ENCODE assay signal across 18 mouse cellular contexts in the genomic region with DNA sequence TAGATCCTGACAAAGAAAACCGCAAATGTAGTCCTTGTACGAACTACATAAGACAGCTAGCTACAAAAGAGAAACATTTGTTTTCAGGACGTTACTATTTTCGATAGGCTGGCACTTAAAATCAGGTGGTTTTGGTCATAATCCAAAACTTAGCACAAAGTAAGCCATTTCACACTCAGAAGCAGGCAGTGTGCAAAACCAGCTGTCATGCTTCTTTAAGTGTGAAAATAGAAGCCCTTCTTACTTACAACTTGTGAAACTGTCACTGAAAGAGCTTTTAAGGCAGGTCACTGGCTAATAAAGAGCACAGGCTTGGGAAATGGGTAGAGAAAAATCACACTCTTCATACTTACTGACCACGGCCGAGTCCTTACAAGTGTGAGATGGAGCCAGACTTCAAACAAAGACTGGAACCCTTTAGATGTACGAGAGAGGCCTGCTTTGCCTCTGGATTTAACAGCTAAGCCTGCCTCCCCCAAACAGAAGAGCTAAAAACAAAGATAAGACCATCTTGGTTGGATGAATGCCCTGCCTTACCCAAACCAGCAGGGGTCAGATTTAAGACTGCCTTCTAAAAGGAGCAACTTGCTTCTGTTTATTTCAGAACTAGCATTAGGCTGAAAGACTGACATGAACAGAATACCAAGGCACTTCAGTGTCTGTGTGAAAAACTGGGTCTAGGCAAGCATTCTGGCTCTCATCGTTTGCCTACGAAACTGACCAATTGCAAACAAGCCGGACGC. TPM values are rescaled to one million over a fixed set of nuclear protein-coding genes. Genes with fewer than 3 reads are reported as not detected.
DNase-seq lines count a peak whose midpoint lies in the region; ATAC-seq and TF ChIP-seq lines count a peak whose summit lies in the region.
"Had no signal": no experiment of that assay in that cellular context is flagged by ENCODE, and none has a peak within 500 bp of the region (broad histone marks: within the 10 kb centered on the region; RNA-seq: fewer than 3 reads in every experiment).

No protein-coding gene starts in this region.

- H3K4me3 ChIP-seq in heart, postnatal 0 days (ENCODE audit: low read depth, low read length) = no peak overlapping the region
- H3K4me3 ChIP-seq in midbrain, embryonic 10.5 days = no peak overlapping the region
- no peak overlapping the region for H3K4me3 ChIP-seq in midbrain, embryonic 16.5 days (ENCODE audit: low read depth, low read length)
- H3K4me3 ChIP-seq in forebrain, embryonic 14.5 days (ENCODE audit: low read depth, low read length) = no peak overlapping the region
- no peak overlapping the region for H3K4me3 ChIP-seq in stomach, postnatal 0 days (ENCODE audit: low read depth, low read length)
- H3K4me3 ChIP-seq: hindbrain, embryonic 15.5 days; left cerebral cortex, adult 2 months; limb, embryonic 15.5 days; myocyte; stomach, embryonic 15.5 days had no signal

- 0 out of 2 replicates have a peak, but pooled peaks cover 7% of the 10 kb centered on the region for H3K27me3 ChIP-seq in heart, postnatal 0 days (ENCODE audit: control insufficient read depth, insufficient read depth, low read length)
- H3K27me3 ChIP-seq in midbrain, embryonic 10.5 days (ENCODE audit: low read depth, poor library complexity, severe bottlenecking) = no peaks in the 10 kb centered on the region
- H3K27me3 ChIP-seq in midbrain, embryonic 16.5 days (ENCODE audit: control insufficient read depth, insufficient read depth, low read depth, low read length) = no peaks in the 10 kb centered on the region
- H3K27me3 ChIP-seq in forebrain, embryonic 14.5 days (replicated peaks; ENCODE audit: control insufficient read depth, insufficient read depth, low read length) = no peaks in the 10 kb centered on the region
- H3K27me3 ChIP-seq in stomach, postnatal 0 days (ENCODE audit: control insufficient read depth, insufficient read depth, low read length) = no peaks in the 10 kb centered on the region
- H3K27me3 ChIP-seq: hindbrain, embryonic 15.5 days; limb, embryonic 15.5 days; stomach, embryonic 15.5 days had no signal

- ATAC-seq in heart, postnatal 0 days (ENCODE audit: insufficient read depth, low read depth) = no peak
- ATAC-seq in midbrain, embryonic 16.5 days = no peak
- peak; percentile 48; the same call in 1 of the 2 replicates for ATAC-seq in forebrain, embryonic 14.5 days
- no peak for ATAC-seq in stomach, postnatal 0 days (ENCODE audit: low FRiP score, low TSS enrichment)
- ATAC-seq: CD4-positive, CD25-positive, alpha-beta regulatory T cell, adult 4 months had no signal

- DNase-seq in heart, postnatal 0 days (ENCODE audit: low spot score) = peak; percentile 19
- no peak for DNase-seq in heart, adult 9 months (ENCODE audit: low spot score in 2 of 2)
- peak; percentile 28 for DNase-seq in midbrain, embryonic 10.5 days (ENCODE audit: low spot score)
- DNase-seq in forebrain, embryonic 14.5 days (ENCODE audit: low spot score) = peak; percentile 59
- no peak for DNase-seq in stomach, postnatal 0 days (ENCODE audit: low spot score)
- DNase-seq in left cerebral cortex, adult 9 months (ENCODE audit: low spot score in 2 of 2) = no peak
- DNase-seq: cerebellum, postnatal 10 days; kidney, postnatal 10 days; lung, postnatal 36 days; right cerebral cortex, postnatal 4 days; thymus, postnatal 4 days had no signal

- TF ChIP-seq CTCF in heart, postnatal 0 days (IDR thresholded peaks at IDR 0.05; ENCODE audit: low read depth) = peak; percentile 27; the same call in 1 of the 2 replicates
- peak; percentile 41 for TF ChIP-seq CTCF in stomach, postnatal 0 days (IDR thresholded peaks at IDR 0.05; ENCODE audit: low read depth)

- no peak overlapping the region for H3K4me2 ChIP-seq in heart, postnatal 0 days (ENCODE audit: low read depth, low read length)
- H3K4me2 ChIP-seq in midbrain, embryonic 16.5 days (ENCODE audit: low read length) = no peak overlapping the region
- no peak overlapping the region for H3K4me2 ChIP-seq in forebrain, embryonic 14.5 days (ENCODE audit: low read length)
- H3K4me2 ChIP-seq in stomach, postnatal 0 days (replicated peaks; ENCODE audit: low read depth) = no peak overlapping the region
- H3K4me2 ChIP-seq: hindbrain, embryonic 15.5 days; limb, embryonic 15.5 days; stomach, embryonic 15.5 days had no signal

- no peaks in the 10 kb centered on the region for H3K9me3 ChIP-seq in heart, postnatal 0 days (replicated peaks; ENCODE audit: control insufficient read depth, low read length)
- H3K9me3 ChIP-seq in midbrain, embryonic 10.5 days (replicated peaks) = no peaks in the 10 kb centered on the region
- no peaks in the 10 kb centered on the region for H3K9me3 ChIP-seq in midbrain, embryonic 16.5 days (replicated peaks; ENCODE audit: control insufficient read depth, low read length, poor library complexity, severe bottlenecking)
- H3K9me3 ChIP-seq in forebrain, embryonic 14.5 days (replicated peaks; ENCODE audit: control insufficient read depth, low read length) = no peaks in the 10 kb centered on the region
- no peaks in the 10 kb centered on the region for H3K9me3 ChIP-seq in stomach, postnatal 0 days (ENCODE audit: control insufficient read depth, low read length)
- H3K9me3 ChIP-seq: hindbrain, embryonic 15.5 days; limb, embryonic 15.5 days; stomach, embryonic 15.5 days had no signal

- WGBS in heart, postnatal 0 days = 61% methylated on average over 11 of the region's 11 CpGs
- 54% methylated on average over 11 of the region's 11 CpGs for WGBS in midbrain, embryonic 10.5 days
- WGBS in midbrain, embryonic 16.5 days = 42% methylated on average over 11 of the region's 11 CpGs
- 36% methylated on average over 11 of the region's 11 CpGs for WGBS in forebrain, embryonic 14.5 days
- WGBS in stomach, postnatal 0 days = 66% methylated on average over 11 of the region's 11 CpGs

- no peak for TF ChIP-seq EP300 in heart, postnatal 0 days (IDR thresholded peaks at IDR 0.05; ENCODE audit: low read depth)
- no peak for TF ChIP-seq EP300 in stomach, postnatal 0 days (optimal IDR thresholded peaks at IDR 0.05)

- no peak overlapping the region for H3K9ac ChIP-seq in heart, postnatal 0 days (replicated peaks; ENCODE audit: low read depth, low read length)
- no peak overlapping the region for H3K9ac ChIP-seq in midbrain, embryonic 16.5 days (ENCODE audit: low read depth, low read length)
- H3K9ac ChIP-seq in forebrain, embryonic 14.5 days (ENCODE audit: low read length) = no peak overlapping the region
- no peak overlapping the region for H3K9ac ChIP-seq in stomach, postnatal 0 days (ENCODE audit: low read length)
- H3K9ac ChIP-seq: hindbrain, embryonic 15.5 days; limb, embryonic 15.5 days; stomach, embryonic 15.5 days had no signal

- H3K27ac ChIP-seq in heart, postnatal 0 days (ENCODE audit: low read depth) = no peak overlapping the region
- H3K27ac ChIP-seq in midbrain, embryonic 10.5 days (replicated peaks) = peak overlapping the region; percentile 78
- H3K27ac ChIP-seq in midbrain, embryonic 16.5 days (ENCODE audit: low read length) = no peak overlapping the region
- 0 out of 2 replicates have a peak overlapping the region, but pooled peaks have one; percentile 10 for H3K27ac ChIP-seq in forebrain, embryonic 14.5 days (ENCODE audit: low read depth, low read length)
- no peak overlapping the region for H3K27ac ChIP-seq in stomach, postnatal 0 days (replicated peaks)
- H3K27ac ChIP-seq: hindbrain, embryonic 15.5 days; left cerebral cortex, adult 2 months; limb, embryonic 15.5 days; stomach, embryonic 15.5 days had no signal

- H3K36me3 ChIP-seq in heart, postnatal 0 days (replicated peaks; ENCODE audit: control insufficient read depth, insufficient read depth, low read length) = no peaks in the 10 kb centered on the region
- H3K36me3 ChIP-seq in midbrain, embryonic 10.5 days = no peaks in the 10 kb centered on the region
- H3K36me3 ChIP-seq in midbrain, embryonic 16.5 days (ENCODE audit: control insufficient read depth, insufficient read depth, low read length) = no peaks in the 10 kb centered on the region
- no peaks in the 10 kb centered on the region for H3K36me3 ChIP-seq in forebrain, embryonic 14.5 days (ENCODE audit: control insufficient read depth, insufficient read depth, low read length)
- H3K36me3 ChIP-seq in stomach, postnatal 0 days (ENCODE audit: control insufficient read depth, insufficient read depth, low read length) = no peaks in the 10 kb centered on the region
- H3K36me3 ChIP-seq: hindbrain, embryonic 15.5 days; limb, embryonic 15.5 days; stomach, embryonic 15.5 days had no signal

- peaks cover 8% of the 10 kb centered on the region; the same call in 1 of the 2 replicates for H3K4me1 ChIP-seq in heart, postnatal 0 days (ENCODE audit: control insufficient read depth, insufficient read depth)
- peaks cover 24% of the 10 kb centered on the region for H3K4me1 ChIP-seq in midbrain, embryonic 10.5 days
- no peaks in the 10 kb centered on the region; the same call in 1 of the 2 replicates for H3K4me1 ChIP-seq in midbrain, embryonic 16.5 days (ENCODE audit: control insufficient read depth, insufficient read depth, low read length)
- H3K4me1 ChIP-seq in forebrain, embryonic 14.5 days (ENCODE audit: control insufficient read depth, insufficient read depth, low read length) = peaks cover 5% of the 10 kb centered on the region; the same call in 1 of the 2 replicates
- no peaks in the 10 kb centered on the region for H3K4me1 ChIP-seq in stomach, postnatal 0 days (replicated peaks; ENCODE audit: control insufficient read depth, insufficient read depth)
- H3K4me1 ChIP-seq: hindbrain, embryonic 15.5 days had no signal

RNA-seq across cellular contexts. Expression of a gene that starts 44.0 kb away (rescaled TPM):
- total RNA-seq in heart, postnatal 0 days (2014; rRNA removed; ENCODE audit: low replicate concordance) = 14.3 and 15.7 TPM in 2 replicates
- polyA plus RNA-seq in heart, postnatal 0 days (2015; fragmentation: Nextera tagmentation; extraction: Ambion mirVana) = 2.3 TPM in 2 replicates
- 17.5 and 18.9 TPM in 2 replicates for polyA plus RNA-seq in midbrain, embryonic 10.5 days (2016; fragmentation: Nextera tagmentation; extraction: Ambion mirVana)
- 3.6 and 3.9 TPM in 2 replicates for polyA plus RNA-seq in midbrain, embryonic 16.5 days (2015; fragmentation: Nextera tagmentation; extraction: Ambion mirVana)
- 4.8 and 5.6 TPM in 2 replicates for polyA plus RNA-seq in forebrain, embryonic 14.5 days (2014; fragmentation: Nextera tagmentation; extraction: Ambion mirVana)
- polyA plus RNA-seq in stomach, postnatal 0 days (2015; fragmentation: Nextera tagmentation; extraction: Ambion mirVana) = 7.6 and 7.8 TPM in 2 replicates

Comparison
In these comparisons a context has a peak if more than half of its experiments do, and no peak if none do; other contexts are left out.
1. DNase-seq: peak in heart, postnatal 0 days (single experiment), midbrain, embryonic 10.5 days (single experiment) and forebrain, embryonic 14.5 days (single experiment); none in heart, adult 9 months (0 of 2), stomach, postnatal 0 days (single experiment) and left cerebral cortex, adult 9 months (0 of 2).
2. H3K27ac ChIP-seq: peak in midbrain, embryonic 10.5 days (single experiment) and forebrain, embryonic 14.5 days (single experiment); none in heart, postnatal 0 days (single experiment), midbrain, embryonic 16.5 days (single experiment) and stomach, postnatal 0 days (single experiment).